Mouse (Mus musculus) hindbrain, embryonic 11.5 days (tissue): ENCODE results near the gene Ntn1. TPM values are rescaled to one million over a fixed set of nuclear protein-coding genes. Genes with fewer than 3 reads are reported as not detected.

Experiments
- ATAC-seq: fragments of 200-750 bp; cut with Nextera tagmentation; 2 replicates; pipeline ENCODE4 v1.8.0; 2017; ENCODE audit warnings: mild to moderate bottlenecking, moderate TSS enrichment, moderate library complexity; ENCODE audit not compliant: low FRiP score
- DNase-seq: peaks from one replicate; pipeline ENCODE4 v3.0.0-alpha.2; 2015; ENCODE audit warnings: low spot score
- H3K27ac ChIP-seq: fragments of 300-500 bp; sonication (generic); 2 replicates; pipeline ENCODE4 v1.5.1; 2014; ENCODE audit warnings: mild to moderate bottlenecking, low read depth, low read length
- H3K27me3 ChIP-seq: fragments of 300-500 bp; sonication (generic); 2 replicates; pipeline ENCODE4 v1.6.1; 2014; ENCODE audit warnings: mild to moderate bottlenecking, low read length, moderate library complexity, mixed read lengths; ENCODE audit not compliant: control insufficient read depth, insufficient read depth
- H3K36me3 ChIP-seq: fragments of 300-500 bp; sonication (generic); 2 replicates; pipeline ENCODE4 v1.6.1; 2014; ENCODE audit warnings: mild to moderate bottlenecking, low read length, moderate library complexity, mixed read lengths; ENCODE audit not compliant: control insufficient read depth, insufficient read depth
- H3K4me1 ChIP-seq: fragments of 300-500 bp; sonication (generic); replicated peaks from 2 replicates; pipeline ENCODE4 v1.6.1; 2014; ENCODE audit warnings: low read length, mixed read lengths; ENCODE audit not compliant: control insufficient read depth, insufficient read depth
- H3K4me2 ChIP-seq: fragments of 300-500 bp; sonication (generic); replicated peaks from 2 replicates; pipeline ENCODE4 v1.6.1; 2014; ENCODE audit warnings: mild to moderate bottlenecking, low read depth, low read length
- H3K4me3 ChIP-seq: fragments of 300-500 bp; sonication (generic); 2 replicates; pipeline ENCODE4 v1.5.1; 2014; ENCODE audit warnings: low read depth, low read length
- H3K9ac ChIP-seq: fragments of 300-500 bp; sonication (generic); 2 replicates; pipeline ENCODE4 v1.6.1; 2014; ENCODE audit warnings: low read depth, low read length
- H3K9me3 ChIP-seq: fragments of 300-500 bp; sonication (generic); 2 replicates; pipeline ENCODE4 v1.6.1; 2016; ENCODE audit warnings: low read length; ENCODE audit not compliant: control insufficient read depth
- WGBS: fragments of 180-500 bp; shearing (Covaris S2); extraction: QIAGEN DNeasy Blood & Tissue Kit; methylation state at CpG from one replicate; pipeline ENCODE4 v1.1.7; 2014; 5-methylcytosine and 5-hydroxymethylcytosine counted together
- polyA plus RNA-seq: library from polyadenylated mRNA; unstranded; fragments of >200 nt; fragmentation: Nextera tagmentation; extraction: Ambion mirVana; gene quantifications from 2 replicates; pipeline ENCODE4 v1.2.1, GENCODE M21; 2014

Gene Ntn1
- polyA plus RNA-seq, 1 experiment from 2014 or later = 11.9 TPM

DNA sequence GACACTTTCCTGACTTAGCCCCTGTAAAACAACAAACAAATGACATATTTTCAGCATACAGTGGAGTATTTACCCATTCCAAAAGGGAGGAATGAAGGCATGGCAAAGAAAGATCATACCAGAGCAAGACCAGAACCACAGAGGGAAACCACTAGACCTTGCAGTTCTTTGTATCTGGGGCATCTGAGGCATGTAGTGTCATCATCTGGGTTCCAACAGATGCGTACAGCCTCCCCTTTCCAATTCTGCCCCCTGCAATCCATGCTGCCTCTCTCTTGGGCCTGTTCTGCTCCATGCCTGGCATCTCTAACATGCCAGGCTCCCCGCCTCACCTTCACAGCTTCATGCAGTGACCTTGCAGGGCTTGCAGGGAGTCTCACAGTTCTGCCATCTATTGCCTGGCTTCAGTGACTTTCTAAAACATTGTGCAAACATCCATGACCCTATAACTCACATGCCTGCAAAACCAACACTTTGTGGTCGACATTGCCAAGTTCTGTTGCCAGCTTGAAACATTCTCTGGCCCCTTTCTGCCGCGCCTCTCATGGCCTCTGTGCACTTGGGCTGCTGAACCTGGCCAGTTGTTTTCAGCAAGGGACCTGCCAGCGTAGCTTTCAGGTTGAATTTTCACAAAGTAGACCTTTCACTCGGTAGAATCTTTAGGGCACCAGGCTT lies 228.5 kb downstream of the Ntn1 start:
- no peak overlapping the region for H3K27ac ChIP-seq
- no peaks in the 10 kb centered on the region for H3K4me1 ChIP-seq
- 90% methylated on average over 7 of the region's 7 CpGs for WGBS
- ATAC-seq (no peak), DNase-seq (no peak)
- H3K4me3 ChIP-seq = no peak overlapping the region
- no peak overlapping the region for H3K9ac ChIP-seq
- no peak overlapping the region for H3K4me2 ChIP-seq
- no peaks in the 10 kb centered on the region for H3K27me3 ChIP-seq
- no peaks in the 10 kb centered on the region for H3K36me3 ChIP-seq
- no peaks in the 10 kb centered on the region for H3K9me3 ChIP-seq

DNA sequence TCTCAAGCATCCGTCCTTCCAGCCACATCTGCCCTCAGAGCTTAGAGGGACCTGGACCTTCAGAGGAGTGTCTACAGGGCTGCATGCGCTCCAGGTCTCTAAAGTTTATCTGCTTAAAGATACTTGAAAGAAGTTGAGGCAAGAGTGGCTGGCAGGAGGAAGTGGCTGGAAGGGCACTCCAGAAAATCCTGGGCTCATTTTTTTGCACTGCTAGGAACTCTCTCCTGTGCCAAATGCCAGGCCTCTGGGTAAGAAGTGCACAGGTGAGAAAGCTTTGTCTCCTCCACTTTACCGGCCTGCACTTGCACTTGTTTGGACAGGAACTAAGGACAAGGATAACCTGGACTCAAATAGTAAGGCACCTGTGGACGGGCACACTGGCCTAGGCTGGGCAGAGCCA lies 232.2 kb downstream of the Ntn1 start:
- Histone ChIP-seq H3K27me3 (no peaks in the 10 kb centered on the region), H3K4me2 (no peak overlapping the region), H3K27ac (no peak overlapping the region), H3K9ac (no peak overlapping the region), H3K36me3 (no peaks in the 10 kb centered on the region), H3K4me3 (no peak overlapping the region), H3K9me3 (no peaks in the 10 kb centered on the region), H3K4me1 (no peaks in the 10 kb centered on the region)
- no peak for DNase-seq
- 80% methylated on average over 4 of the region's 4 CpGs for WGBS
- ATAC-seq = no peak

DNA sequence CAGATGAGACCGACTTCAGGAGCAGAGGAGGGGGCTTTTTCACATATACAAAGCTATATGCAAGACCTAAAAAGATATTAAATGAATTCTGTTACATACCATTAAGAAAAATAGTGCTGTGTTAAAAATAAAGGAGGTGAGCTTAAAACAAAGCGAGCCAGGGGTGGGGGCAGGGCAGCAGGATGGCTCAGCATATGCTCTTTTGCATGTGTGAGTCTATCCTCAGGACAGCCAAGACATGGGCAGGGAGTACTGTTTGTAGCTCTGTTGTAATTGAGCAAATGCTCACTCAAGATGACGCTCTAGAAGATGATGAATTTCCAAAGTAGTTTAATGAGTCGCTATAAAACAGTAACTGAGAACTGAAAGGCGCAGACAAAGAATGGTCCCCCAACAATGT lies 236.2 kb downstream of the Ntn1 start:
- Histone ChIP-seq H3K9me3 (no peaks in the 10 kb centered on the region), H3K36me3 (no peaks in the 10 kb centered on the region), H3K27ac (no peak overlapping the region), H3K4me3 (no peak overlapping the region), H3K4me1 (no peaks in the 10 kb centered on the region), H3K27me3 (no peaks in the 10 kb centered on the region), H3K4me2 (no peak overlapping the region), H3K9ac (no peak overlapping the region)
- DNase-seq (no peak), ATAC-seq (no peak)
- WGBS = 86% methylated on average over 5 of the region's 5 CpGs

DNA sequence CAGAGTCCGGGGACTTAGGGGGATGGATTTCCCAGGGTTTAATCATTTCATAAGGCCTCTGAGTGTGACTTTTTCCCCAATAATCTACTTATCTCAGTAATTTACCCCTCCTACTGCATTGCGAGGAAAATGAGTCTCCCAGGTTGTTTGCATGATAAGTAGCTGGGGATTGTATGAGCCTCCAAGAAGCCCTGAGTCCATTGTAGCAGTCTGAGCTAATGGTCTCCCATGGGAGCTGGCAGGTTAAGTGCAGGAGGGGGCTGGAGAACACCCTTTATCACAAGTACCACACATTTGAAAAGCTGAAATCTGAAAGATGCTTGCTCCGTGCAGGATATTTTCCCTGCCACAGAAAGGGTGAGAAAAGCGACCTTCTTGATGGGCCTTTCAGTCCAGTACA lies 240.8 kb downstream of the Ntn1 start:
- Histone ChIP-seq H3K9ac (no peak overlapping the region), H3K9me3 (no peaks in the 10 kb centered on the region), H3K36me3 (no peaks in the 10 kb centered on the region), H3K27me3 (no peaks in the 10 kb centered on the region), H3K4me2 (no peak overlapping the region), H3K4me1 (no peaks in the 10 kb centered on the region), H3K4me3 (no peak overlapping the region), H3K27ac (no peak overlapping the region)
- DNase-seq (no peak), ATAC-seq (no peak)
- WGBS = 73% methylated on average over 4 of the region's 4 CpGs

Other genes starting within 250 kb of the Ntn1 start
- 0.73 and 0.74 TPM in 2 replicates for gene Pik3r5, start 31.3 kb upstream of the Ntn1 start, polyA plus RNA-seq
- gene Pik3r6, start 102.2 kb upstream of the Ntn1 start, polyA plus RNA-seq = 1.2 TPM in 2 replicates
- 0.10 TPM in 1 of 2 replicates, not detected in the other for gene Mfsd6l, start 155.4 kb upstream of the Ntn1 start, polyA plus RNA-seq
- gene Ccdc42, start 186.2 kb upstream of the Ntn1 start, polyA plus RNA-seq = 1.4 and 1.6 TPM in 2 replicates